Mouse (Mus musculus): ENCODE measurements around the gene Scgb1b27.
"Not testable (repeated sequence)": the region's sequence is repeated elsewhere in the genome, so short reads cannot be mapped to it uniquely, and the experiment has no call there.

Scgb1b27 gene

DNA sequence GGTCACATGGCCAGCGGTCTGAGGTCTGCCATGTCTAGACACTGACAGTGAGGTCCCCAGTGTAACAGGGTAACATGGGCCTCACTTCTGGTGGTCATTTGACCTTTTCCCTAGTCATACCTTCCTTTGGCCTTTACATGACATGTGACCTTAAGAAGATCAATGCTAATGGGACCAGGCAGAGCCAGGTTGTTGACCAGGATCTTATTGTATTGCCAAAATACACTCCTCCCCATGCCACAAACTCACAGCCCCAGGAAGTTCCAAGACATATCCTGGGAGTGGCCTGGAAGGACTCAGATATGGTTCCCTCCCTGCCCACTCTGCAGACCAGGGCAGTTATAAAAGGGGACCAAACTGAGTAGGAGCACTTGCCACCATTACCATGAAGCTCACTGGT, at the start of gene Scgb1b27:
Scgb1b27 (plus strand) TSS at position 301 of the 400 bp plus-strand sequence.
- not testable (repeated sequence) for DNase-seq (ENCODE audit: low spot score in 2 of 2)

GRCm38 (mm10) chr7:33982281-33982680, 39.0 kb upstream of the Scgb1b27 start:
- DNase-seq (ENCODE audit: low spot score in 2 of 2): peak in 1 of 2 experiments; percentile 2

GRCm38 (mm10) chr7:34013842-34014241, 7.4 kb upstream of the Scgb1b27 start, which contains the start of gene Scgb2b27:
Gene Scgb2b27 (minus strand): TSS chr7:34013942.
- DNase-seq (ENCODE audit: low spot score in 2 of 2): no peak

GRCm38 (mm10) chr7:34025641-34026040, 4.4 kb downstream of the Scgb1b27 start:
- DNase-seq (ENCODE audit: low spot score in 2 of 2): no peak

DNA sequence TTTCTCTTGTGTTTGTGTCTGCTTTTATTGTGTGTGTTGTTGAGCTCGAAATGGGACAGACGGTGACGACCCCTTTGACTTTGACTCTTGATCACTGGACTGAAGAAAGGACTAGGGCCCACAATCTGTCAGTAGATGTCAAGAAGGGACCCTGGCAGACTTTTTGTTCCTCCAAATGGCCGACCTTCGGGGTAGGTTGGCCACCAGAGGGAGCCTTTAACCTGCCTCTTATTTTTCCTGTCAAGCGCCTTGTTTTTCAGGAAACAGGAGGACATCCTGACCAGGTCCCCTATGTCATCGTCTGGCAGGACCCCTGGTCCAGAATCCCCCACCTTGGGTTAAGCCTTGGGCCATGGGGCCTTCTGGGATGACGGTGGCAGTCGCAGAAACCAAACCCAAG, 5.9 kb downstream of the Scgb1b27 start:
- not testable (repeated sequence) for DNase-seq (ENCODE audit: low spot score in 2 of 2)

DNA sequence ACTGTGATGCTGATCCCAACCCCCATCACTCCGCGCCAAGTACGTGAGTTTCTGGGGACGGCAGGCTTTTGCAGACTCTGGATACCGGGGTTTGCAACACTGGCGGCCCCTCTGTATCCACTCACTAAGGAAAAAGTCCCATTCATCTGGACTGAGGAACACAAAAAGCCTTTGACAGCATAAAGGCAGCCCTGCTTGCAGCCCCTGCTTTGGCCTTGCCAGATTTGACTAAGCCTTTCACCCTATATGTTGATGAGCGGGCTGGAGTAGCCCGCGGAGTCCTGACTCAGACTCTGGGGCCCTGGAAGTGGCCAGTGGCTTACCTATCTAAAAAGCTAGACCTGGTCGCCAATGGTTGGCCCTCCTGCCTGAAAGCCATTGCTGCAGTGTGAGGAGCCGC, 8.7 kb downstream of the Scgb1b27 start:
- no peak for DNase-seq (ENCODE audit: low spot score in 2 of 2)

- DNase-seq (ENCODE audit: low spot score in 2 of 2): not testable (repeated sequence)
Measured at GRCm38 (mm10) chr7:34034579-34034978, 13.3 kb downstream of the Scgb1b27 start.

DNA sequence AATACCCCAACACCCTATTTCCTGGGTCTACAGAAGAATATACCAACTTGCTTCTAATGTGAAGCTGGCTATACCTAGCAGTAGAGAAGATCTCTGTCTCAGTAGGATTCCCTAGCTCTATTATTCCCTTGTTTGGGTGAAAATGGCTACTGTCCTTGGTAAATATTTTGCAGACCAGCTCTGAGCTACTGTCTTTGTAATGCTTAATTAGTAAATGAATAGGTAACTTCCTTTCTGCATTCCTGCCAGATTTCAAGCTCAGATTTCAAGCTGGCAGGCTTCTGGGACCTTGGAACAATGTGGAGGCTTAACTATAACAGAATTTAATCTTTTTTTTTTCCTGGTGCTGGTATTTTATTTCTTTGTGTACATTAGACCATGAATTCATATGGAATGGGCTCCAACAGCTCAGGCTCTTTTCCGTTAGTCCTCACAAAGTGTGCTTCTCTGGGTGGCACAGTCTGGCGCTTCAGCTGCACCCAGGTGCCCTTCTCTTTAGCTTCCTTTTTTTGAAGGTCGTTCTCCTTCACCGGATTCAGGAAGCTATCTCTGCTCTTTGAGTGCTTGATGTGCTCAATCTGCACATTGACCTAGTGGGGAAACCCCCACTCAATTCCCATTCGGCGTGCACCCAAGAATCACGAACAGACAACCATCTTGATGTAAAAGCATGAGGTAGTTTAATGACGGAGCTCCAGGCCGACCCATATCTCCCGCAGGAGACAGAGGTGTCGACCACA, 15.0 kb downstream of the Scgb1b27 start:
- not testable (repeated sequence) for DNase-seq (ENCODE audit: low spot score in 2 of 2)

- not testable (repeated sequence) for DNase-seq (ENCODE audit: low spot score in 2 of 2)
Measured at GRCm38 (mm10) chr7:34068132-34068531, 46.8 kb downstream of the Scgb1b27 start.

Data from frontal cortex, postnatal 25 days (tissue).